Mouse (Mus musculus) brown adipose tissue, adult 24 weeks (tissue): ENCODE measurements around the gene Eef1akmt2. TPM values are rescaled to one million over a fixed set of nuclear protein-coding genes. Genes with fewer than 3 reads are reported as not detected.

ENCODE experiments used
- H3K27ac ChIP-seq: fragments of 200-500 bp; replicated peaks from 2 replicates; pipeline ENCODE4 v1.5.1; 2012; ENCODE audit warnings: low read depth, mild to moderate bottlenecking, low read length
- H3K4me1 ChIP-seq: fragments of 200-500 bp; 2 replicates; pipeline ENCODE4 v1.6.1; 2012; ENCODE audit warnings: low read length, mixed read lengths; ENCODE audit not compliant: control insufficient read depth, insufficient read depth, insufficient read length
- H3K4me3 ChIP-seq: fragments of 200-500 bp; 2 replicates; pipeline ENCODE4 v1.5.1; 2012; ENCODE audit warnings: low read depth, mild to moderate bottlenecking, low read length, moderate library complexity; ENCODE audit not compliant: insufficient read depth
- polyA plus RNA-seq: library from polyadenylated mRNA; stranded (reverse); fragments of >200 nt; gene quantifications from 2 replicates; pipeline ENCODE4 v1.2.4, GENCODE M21; 2012; ENCODE audit not compliant: missing spikeins, insufficient read depth, insufficient read length

Eef1akmt2 gene
- polyA plus RNA-seq, 1 experiment, result 35.9 TPM

GRCm38 (mm10) chr7:132841287-132841686 lies 11.2 kb downstream of the Eef1akmt2 start:
- Histone ChIP-seq H3K4me3 (no peak overlapping the region), H3K27ac (no peak overlapping the region), H3K4me1 (no peaks in the 10 kb centered on the region)

GRCm38 (mm10) chr7:132830955-132831354 lies 21.5 kb downstream of the Eef1akmt2 start:
- no peak overlapping the region for H3K4me3 ChIP-seq
- no peak overlapping the region for H3K27ac ChIP-seq
- H3K4me1 ChIP-seq, result no peaks in the 10 kb centered on the region

- no peak overlapping the region for H3K4me3 ChIP-seq
- no peak overlapping the region for H3K27ac ChIP-seq
- H3K4me1 ChIP-seq, result peaks cover 2% of the 10 kb centered on the region; the same call in 1 of the 2 replicates
These were observed 28.0 kb downstream of the Eef1akmt2 start for GRCm38 (mm10) chr7:132824346-132825022.

GRCm38 (mm10) chr7:132823832-132824231 lies 28.6 kb downstream of the Eef1akmt2 start:
- Histone ChIP-seq H3K4me3 (no peak overlapping the region), H3K4me1 (peaks cover 2% of the 10 kb centered on the region; the same call in 1 of the 2 replicates), H3K27ac (no peak overlapping the region)

- Histone ChIP-seq H3K4me1 (peaks cover 2% of the 10 kb centered on the region; the same call in 1 of the 2 replicates), H3K27ac (no peak overlapping the region), H3K4me3 (no peak overlapping the region)
These were observed 31.8 kb downstream of the Eef1akmt2 start for GRCm38 (mm10) chr7:132820692-132821091.

- H3K27ac ChIP-seq, result no peak overlapping the region
- no peak overlapping the region for H3K4me3 ChIP-seq
- no peaks in the 10 kb centered on the region for H3K4me1 ChIP-seq
These were observed 35.4 kb downstream of the Eef1akmt2 start for GRCm38 (mm10) chr7:132817056-132817455.

- Histone ChIP-seq H3K4me1 (no peaks in the 10 kb centered on the region), H3K4me3 (no peak overlapping the region), H3K27ac (no peak overlapping the region)
These were observed 35.9 kb downstream of the Eef1akmt2 start for GRCm38 (mm10) chr7:132816528-132816927.

GRCm38 (mm10) chr7:132815081-132815480 lies 37.4 kb downstream of the Eef1akmt2 start:
- no peak overlapping the region for H3K4me3 ChIP-seq
- no peak overlapping the region for H3K27ac ChIP-seq
- no peaks in the 10 kb centered on the region for H3K4me1 ChIP-seq

- Histone ChIP-seq H3K4me1 (peaks cover 5% of the 10 kb centered on the region; the same call in 1 of the 2 replicates), H3K4me3 (peak overlapping the region; percentile 76), H3K27ac (peak overlapping the region; percentile 91)
These were observed 38.4 kb downstream of the Eef1akmt2 start for GRCm38 (mm10) chr7:132814089-132814450.

GRCm38 (mm10) chr7:132813416-132814088 lies 38.9 kb downstream of the Eef1akmt2 start, which contains the start of gene Fam53b:
Gene Fam53b, minus strand, starts transcription at chr7:132813886.
- Histone ChIP-seq H3K27ac (peak within 1 kb of the TSS; percentile 91), H3K4me1 (peaks cover 10% of the 10 kb centered on the region), H3K4me3 (peak within 1 kb of the TSS; percentile 76)

- Histone ChIP-seq H3K4me3 (peak overlapping the region; percentile 76), H3K4me1 (peaks cover 14% of the 10 kb centered on the region), H3K27ac (peak overlapping the region; percentile 91)
These were observed 39.7 kb downstream of the Eef1akmt2 start for GRCm38 (mm10) chr7:132812619-132813415.

- H3K4me3 ChIP-seq, result peak overlapping the region; percentile 76
- peaks cover 22% of the 10 kb centered on the region for H3K4me1 ChIP-seq
These were observed 40.5 kb downstream of the Eef1akmt2 start for GRCm38 (mm10) chr7:132811716-132812618.

GRCm38 (mm10) chr7:132810879-132811278 lies 41.6 kb downstream of the Eef1akmt2 start:
- Histone ChIP-seq H3K4me1 (peaks cover 32% of the 10 kb centered on the region), H3K4me3 (peak overlapping the region; percentile 30)

More at GRCm38 (mm10) chr7:132811716-132812618, 40.5 kb downstream of the Eef1akmt2 start:
- H3K27ac ChIP-seq, result peak overlapping the region; percentile 91

GRCm38 (mm10) chr7:132810368-132810767 lies 42.1 kb downstream of the Eef1akmt2 start:
- 0 out of 2 replicates have a peak overlapping the region, but pooled peaks have one; percentile 3 for H3K4me3 ChIP-seq
- H3K4me1 ChIP-seq, result peaks cover 37% of the 10 kb centered on the region
- peak overlapping the region; percentile 33 for H3K27ac ChIP-seq

More at GRCm38 (mm10) chr7:132810879-132811278, 41.6 kb downstream of the Eef1akmt2 start:
- peak overlapping the region; percentile 44 for H3K27ac ChIP-seq
